Mouse (Mus musculus): ENCODE measurements around the gene Olfr1250. TPM values are rescaled to one million over a fixed set of nuclear protein-coding genes. Genes with fewer than 3 reads are reported as not detected.
"Not testable (repeated sequence)": the region's sequence is repeated elsewhere in the genome, so short reads cannot be mapped to it uniquely, and the experiment has no call there.

Gene Olfr1250
- not detected in 2 replicates for polyA plus RNA-seq (2015; fragmentation: Nextera tagmentation; extraction: Ambion mirVana)

DNA sequence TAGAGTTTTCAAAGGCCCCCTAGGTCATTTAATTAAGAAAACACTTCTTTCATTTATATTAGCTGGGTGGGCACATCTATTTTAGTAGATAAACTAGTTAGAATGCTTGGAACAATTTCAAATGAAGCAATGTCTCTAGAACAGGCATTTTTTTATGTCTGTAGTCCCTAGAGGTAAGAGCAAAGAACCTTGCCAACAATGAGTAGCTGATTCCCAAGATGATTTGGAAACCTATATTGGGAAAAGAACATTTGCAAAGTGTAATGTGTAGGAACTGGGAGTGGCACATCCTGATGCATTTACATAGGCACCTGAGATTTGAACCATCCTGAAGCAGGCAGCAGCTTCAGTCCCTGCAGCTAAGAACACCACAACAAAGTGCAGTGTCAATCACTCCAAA is at the start of gene Olfr1250:
Gene Olfr1250, minus strand, starts transcription at position 101 of the 400 bp plus-strand sequence.
- Histone ChIP-seq H3K27ac (replicated peaks) (no peak within 1 kb of the TSS), H3K9me3 (no peaks in the 10 kb centered on the region), H3K4me3 (no peak within 1 kb of the TSS), H3K4me1 (no peaks in the 10 kb centered on the region), H3K9ac (no peak within 1 kb of the TSS), H3K36me3 (no peaks in the 10 kb centered on the region), H3K4me2 (no peak within 1 kb of the TSS), H3K27me3 (replicated peaks) (no peaks in the 10 kb centered on the region)
- ATAC-seq (ENCODE audit: extremely low read depth, insufficient number of reproducible peaks, low FRiP score, low TSS enrichment) = no peak

GRCm38 (mm10) chr2:89691980-89692379 is 30.7 kb upstream of the Olfr1250 start:
- Histone ChIP-seq H3K9ac (no peak overlapping the region), H3K9me3 (no peaks in the 10 kb centered on the region), H3K27me3 (replicated peaks) (no peaks in the 10 kb centered on the region), H3K4me3 (no peak overlapping the region), H3K36me3 (no peaks in the 10 kb centered on the region), H3K4me1 (no peaks in the 10 kb centered on the region), H3K4me2 (no peak overlapping the region), H3K27ac (replicated peaks) (no peak overlapping the region)
- WGBS = 58% methylated on average over 6 of the region's 6 CpGs
- ATAC-seq (ENCODE audit: extremely low read depth, insufficient number of reproducible peaks, low FRiP score, low TSS enrichment) = no peak; the same call in 1 of the 2 replicates

- Histone ChIP-seq H3K9me3 (no peaks in the 10 kb centered on the region), H3K9ac (no peak within 1 kb of the TSS), H3K4me1 (no peaks in the 10 kb centered on the region), H3K4me2 (no peak within 1 kb of the TSS), H3K27ac (replicated peaks) (no peak within 1 kb of the TSS), H3K27me3 (replicated peaks) (no peaks in the 10 kb centered on the region), H3K36me3 (no peaks in the 10 kb centered on the region), H3K4me3 (no peak within 1 kb of the TSS)
- no peak for ATAC-seq (ENCODE audit: extremely low read depth, insufficient number of reproducible peaks, low FRiP score, low TSS enrichment)
Measured at GRCm38 (mm10) chr2:89671836-89672235, 10.6 kb upstream of the Olfr1250 start, which contains the start of gene Olfr1251. Gene Olfr1251, minus strand, starts transcription at chr2:89671936.

GRCm38 (mm10) chr2:89634883-89635282 is 26.4 kb downstream of the Olfr1250 start, which contains the start of gene Olfr1249:
Gene Olfr1249, minus strand, starts transcription at chr2:89634983.
- Histone ChIP-seq H3K9me3 (no peaks in the 10 kb centered on the region), H3K9ac (no peak within 1 kb of the TSS), H3K27me3 (replicated peaks) (no peaks in the 10 kb centered on the region), H3K36me3 (no peaks in the 10 kb centered on the region), H3K4me3 (no peak within 1 kb of the TSS), H3K4me2 (no peak within 1 kb of the TSS), H3K4me1 (no peaks in the 10 kb centered on the region), H3K27ac (replicated peaks) (no peak within 1 kb of the TSS)
- no peak for ATAC-seq (ENCODE audit: extremely low read depth, insufficient number of reproducible peaks, low FRiP score, low TSS enrichment)
- 79% methylated on average over 2 of the region's 2 CpGs for WGBS

DNA sequence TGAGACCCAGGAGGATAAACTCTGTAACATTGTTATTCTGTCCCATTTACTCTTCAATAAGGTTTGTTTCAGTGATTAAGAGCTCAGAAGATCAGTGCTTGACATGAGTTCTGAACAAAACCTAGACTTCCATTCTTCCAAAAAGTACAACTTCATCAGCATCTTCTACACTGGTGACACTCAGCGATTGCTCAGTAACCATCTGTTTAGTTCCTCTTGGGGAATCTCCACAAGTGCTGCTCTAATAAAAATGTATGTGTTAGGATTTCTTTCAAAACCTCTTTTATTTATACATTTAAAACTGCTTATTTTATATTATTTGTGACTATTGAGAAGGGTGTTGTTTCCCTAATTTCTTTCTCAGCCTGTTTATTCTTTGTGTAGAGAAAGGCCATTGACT is 43.1 kb downstream of the Olfr1250 start, which contains the start of gene Olfr1248:
Gene Olfr1248, minus strand, starts transcription at position 101 of the 400 bp plus-strand sequence.
- 87% methylated on average over 1 of the region's 1 CpGs for WGBS
- ATAC-seq (ENCODE audit: extremely low read depth, insufficient number of reproducible peaks, low FRiP score, low TSS enrichment); H3K27ac ChIP-seq (replicated peaks): not testable (repeated sequence)

DNA sequence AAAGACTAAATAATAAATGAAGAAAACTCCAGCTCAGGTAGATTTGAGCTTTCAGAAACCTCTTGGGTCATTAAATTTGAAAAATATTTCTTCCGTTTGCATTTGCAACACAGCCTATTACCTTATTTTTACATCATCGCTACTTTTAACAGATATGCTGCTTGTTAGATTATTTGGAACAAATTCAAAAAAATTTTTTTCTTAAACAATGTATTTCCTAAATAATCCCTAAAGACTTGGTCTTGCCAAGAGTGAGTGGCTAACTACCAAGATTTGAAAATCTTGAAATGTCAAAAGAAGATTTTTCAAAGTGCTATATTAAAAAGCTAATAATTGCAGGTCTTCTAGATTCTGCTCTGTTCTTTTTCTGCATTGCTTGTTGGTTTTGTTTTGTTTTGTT is 47.2 kb downstream of the Olfr1250 start, which contains the start of gene Olfr1247:
Gene Olfr1247, minus strand, starts transcription at position 101 of the 400 bp plus-strand sequence.
- H3K4me3 ChIP-seq = no peak within 1 kb of the TSS
- H3K9ac ChIP-seq = no peak within 1 kb of the TSS
- H3K27me3 ChIP-seq (replicated peaks) = no peaks in the 10 kb centered on the region
- H3K36me3 ChIP-seq = no peaks in the 10 kb centered on the region
- H3K4me2 ChIP-seq = no peak within 1 kb of the TSS
- no peaks in the 10 kb centered on the region for H3K9me3 ChIP-seq
- ATAC-seq (ENCODE audit: extremely low read depth, insufficient number of reproducible peaks, low FRiP score, low TSS enrichment) = no peak
- 77% methylated on average over 2 of the region's 2 CpGs for WGBS
- no peak within 1 kb of the TSS for H3K27ac ChIP-seq (replicated peaks)
- no peaks in the 10 kb centered on the region for H3K4me1 ChIP-seq

More for the DNA sequence above, 43.1 kb downstream of the Olfr1250 start, which contains the start of gene Olfr1248:
- H3K9me3 ChIP-seq; H3K4me3 ChIP-seq; H3K9ac ChIP-seq; H3K4me1 ChIP-seq; H3K4me2 ChIP-seq; H3K36me3 ChIP-seq; H3K27me3 ChIP-seq (replicated peaks): not testable (repeated sequence)

Other genes starting within 250 kb of the Olfr1250 start
- not detected in 2 replicates for gene Olfr1239, start 241.1 kb downstream of the Olfr1250 start, polyA plus RNA-seq (2015; fragmentation: Nextera tagmentation; extraction: Ambion mirVana)
- gene Olfr1240, start 218.5 kb downstream of the Olfr1250 start, polyA plus RNA-seq (2015; fragmentation: Nextera tagmentation; extraction: Ambion mirVana) = not detected in 2 replicates
- not detected in 2 replicates for gene Olfr1241, start 174.3 kb downstream of the Olfr1250 start, polyA plus RNA-seq (2015; fragmentation: Nextera tagmentation; extraction: Ambion mirVana)
- not detected in 2 replicates for gene Olfr1242, start 163.1 kb downstream of the Olfr1250 start, polyA plus RNA-seq (2015; fragmentation: Nextera tagmentation; extraction: Ambion mirVana)
- not detected in 2 replicates for gene Olfr1243, start 130.0 kb downstream of the Olfr1250 start, polyA plus RNA-seq (2015; fragmentation: Nextera tagmentation; extraction: Ambion mirVana)
- gene Olfr1245, start 83.0 kb downstream of the Olfr1250 start, polyA plus RNA-seq (2015; fragmentation: Nextera tagmentation; extraction: Ambion mirVana) = not detected in 2 replicates
- not detected in 2 replicates for gene Olfr1246, start 68.3 kb downstream of the Olfr1250 start, polyA plus RNA-seq (2015; fragmentation: Nextera tagmentation; extraction: Ambion mirVana)
- not detected in 2 replicates for gene Olfr1247, start 47.3 kb downstream of the Olfr1250 start, polyA plus RNA-seq (2015; fragmentation: Nextera tagmentation; extraction: Ambion mirVana)
- gene Olfr1248, start 43.2 kb downstream of the Olfr1250 start, polyA plus RNA-seq (2015; fragmentation: Nextera tagmentation; extraction: Ambion mirVana) = not detected in 2 replicates
- not detected in 2 replicates for gene Olfr1249, start 26.5 kb downstream of the Olfr1250 start, polyA plus RNA-seq (2015; fragmentation: Nextera tagmentation; extraction: Ambion mirVana)
- gene Olfr1251, start 10.5 kb upstream of the Olfr1250 start, polyA plus RNA-seq (2015; fragmentation: Nextera tagmentation; extraction: Ambion mirVana) = not detected in 2 replicates
- not detected in 2 replicates for gene Olfr1252, start 63.5 kb upstream of the Olfr1250 start, polyA plus RNA-seq (2015; fragmentation: Nextera tagmentation; extraction: Ambion mirVana)
- not detected in 2 replicates for gene Olfr1253, start 95.6 kb upstream of the Olfr1250 start, polyA plus RNA-seq (2015; fragmentation: Nextera tagmentation; extraction: Ambion mirVana)
- not detected in 2 replicates for gene Olfr1254, start 132.2 kb upstream of the Olfr1250 start, polyA plus RNA-seq (2015; fragmentation: Nextera tagmentation; extraction: Ambion mirVana)
- gene Olfr1255, start 150.6 kb upstream of the Olfr1250 start, polyA plus RNA-seq (2015; fragmentation: Nextera tagmentation; extraction: Ambion mirVana) = not detected in 2 replicates
- gene Olfr1256, start 180.1 kb upstream of the Olfr1250 start, polyA plus RNA-seq (2015; fragmentation: Nextera tagmentation; extraction: Ambion mirVana) = not detected in 2 replicates
- gene Olfr48, start 186.7 kb upstream of the Olfr1250 start, polyA plus RNA-seq (2015; fragmentation: Nextera tagmentation; extraction: Ambion mirVana) = not detected in 2 replicates
- gene Olfr1257, start 217.0 kb upstream of the Olfr1250 start, polyA plus RNA-seq (2015; fragmentation: Nextera tagmentation; extraction: Ambion mirVana) = not detected in 2 replicates